Mouse (Mus musculus): ENCODE results near the gene Rcor1. TPM values are rescaled to one million over a fixed set of nuclear protein-coding genes. Genes with fewer than 3 reads are reported as not detected.

Gene Rcor1
- polyA plus RNA-seq, 1 experiment from 2014 or later: 4.5 TPM

- Histone ChIP-seq H3K27ac (ENCODE audit: low read depth, low read length) (no peak overlapping the region), H3K4me1 (ENCODE audit: control insufficient read depth, insufficient read depth, low read depth, low read length) (peaks cover 31% of the 10 kb centered on the region), H3K9ac (ENCODE audit: low read depth, low read length) (no peak overlapping the region), H3K36me3 (ENCODE audit: control insufficient read depth, insufficient read depth, low read length) (no peaks in the 10 kb centered on the region), H3K27me3 (replicated peaks; ENCODE audit: control insufficient read depth, insufficient read depth, low read length) (no peaks in the 10 kb centered on the region), H3K4me3 (ENCODE audit: low read length) (no peak overlapping the region), H3K4me2 (ENCODE audit: low read length) (no peak overlapping the region), H3K9me3 (ENCODE audit: control insufficient read depth, low read length) (no peaks in the 10 kb centered on the region)
- WGBS: 74% methylated on average over 12 of the region's 12 CpGs
- ATAC-seq: no peak
These were observed 120.7 kb downstream of the Rcor1 start for GRCm38 (mm10) chr12:111159659-111160428.

- no peak overlapping the region for H3K4me3 ChIP-seq (ENCODE audit: low read length)
- H3K27me3 ChIP-seq (replicated peaks; ENCODE audit: control insufficient read depth, insufficient read depth, low read length): no peaks in the 10 kb centered on the region
- no peaks in the 10 kb centered on the region for H3K9me3 ChIP-seq (ENCODE audit: control insufficient read depth, low read length)
- peaks cover 38% of the 10 kb centered on the region for H3K4me1 ChIP-seq (ENCODE audit: control insufficient read depth, insufficient read depth, low read depth, low read length)
- no peaks in the 10 kb centered on the region for H3K36me3 ChIP-seq (ENCODE audit: control insufficient read depth, insufficient read depth, low read length)
- H3K27ac ChIP-seq (ENCODE audit: low read depth, low read length): no peak overlapping the region
- no peak overlapping the region for H3K9ac ChIP-seq (ENCODE audit: low read depth, low read length)
- no peak overlapping the region for H3K4me2 ChIP-seq (ENCODE audit: low read length)
- 90% methylated on average over 10 of the region's 10 CpGs for WGBS
- ATAC-seq: no peak
These were observed 121.7 kb downstream of the Rcor1 start for GRCm38 (mm10) chr12:111160871-111161270.

DNA sequence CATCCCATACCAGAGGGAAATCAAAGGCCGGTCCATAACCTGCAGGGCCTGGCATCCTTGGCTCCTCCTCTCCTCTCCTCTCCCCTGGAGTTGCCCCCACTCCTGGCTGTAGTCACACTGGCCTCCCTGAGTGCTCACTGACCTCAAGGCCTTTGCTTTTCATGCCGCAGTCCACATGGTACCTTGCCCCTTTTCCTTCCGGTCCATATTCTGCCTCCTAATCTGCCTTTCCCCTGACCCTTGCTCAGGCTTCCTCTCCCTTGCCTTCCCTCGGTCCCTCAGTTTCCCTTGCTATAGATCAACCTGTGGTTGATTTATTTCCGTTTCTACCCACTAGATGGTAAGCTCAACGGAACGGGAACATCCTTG is 122.8 kb downstream of the Rcor1 start:
- Histone ChIP-seq H3K4me3 (ENCODE audit: low read length) (peak overlapping the region; percentile 32), H3K27me3 (replicated peaks; ENCODE audit: control insufficient read depth, insufficient read depth, low read length) (no peaks in the 10 kb centered on the region), H3K4me1 (ENCODE audit: control insufficient read depth, insufficient read depth, low read depth, low read length) (peaks cover 38% of the 10 kb centered on the region), H3K9ac (ENCODE audit: low read depth, low read length) (peak overlapping the region; percentile 62), H3K27ac (ENCODE audit: low read depth, low read length) (peak overlapping the region; percentile 94), H3K36me3 (ENCODE audit: control insufficient read depth, insufficient read depth, low read length) (no peaks in the 10 kb centered on the region), H3K9me3 (ENCODE audit: control insufficient read depth, low read length) (no peaks in the 10 kb centered on the region), H3K4me2 (ENCODE audit: low read length) (peak overlapping the region; percentile 60)
- 25% methylated on average over 7 of the region's 7 CpGs for WGBS
- no peak for ATAC-seq

GRCm38 (mm10) chr12:111162312-111163061 is 123.3 kb downstream of the Rcor1 start:
- H3K36me3 ChIP-seq (ENCODE audit: control insufficient read depth, insufficient read depth, low read length): no peaks in the 10 kb centered on the region
- no peaks in the 10 kb centered on the region for H3K27me3 ChIP-seq (replicated peaks; ENCODE audit: control insufficient read depth, insufficient read depth, low read length)
- no peaks in the 10 kb centered on the region for H3K9me3 ChIP-seq (ENCODE audit: control insufficient read depth, low read length)
- 4% methylated on average over 16 of the region's 16 CpGs for WGBS
- peak overlapping the region; percentile 94 for H3K27ac ChIP-seq (ENCODE audit: low read depth, low read length)
- H3K4me1 ChIP-seq (ENCODE audit: control insufficient read depth, insufficient read depth, low read depth, low read length): peaks cover 38% of the 10 kb centered on the region
- H3K9ac ChIP-seq (ENCODE audit: low read depth, low read length): peak overlapping the region; percentile 62
- H3K4me2 ChIP-seq (ENCODE audit: low read length): peak overlapping the region; percentile 60
- ATAC-seq: peak; percentile 79
- H3K4me3 ChIP-seq (ENCODE audit: low read length): peak overlapping the region; percentile 32

- no peaks in the 10 kb centered on the region for H3K9me3 ChIP-seq (ENCODE audit: control insufficient read depth, low read length)
- ATAC-seq: peak; percentile 89
- H3K27ac ChIP-seq (ENCODE audit: low read depth, low read length): peak overlapping the region; percentile 88
- H3K4me3 ChIP-seq (ENCODE audit: low read length): peak overlapping the region; percentile 39
- peaks cover 51% of the 10 kb centered on the region for H3K4me1 ChIP-seq (ENCODE audit: control insufficient read depth, insufficient read depth, low read depth, low read length)
- peak overlapping the region; percentile 74 for H3K4me2 ChIP-seq (ENCODE audit: low read length)
- no peaks in the 10 kb centered on the region for H3K27me3 ChIP-seq (replicated peaks; ENCODE audit: control insufficient read depth, insufficient read depth, low read length)
- peak overlapping the region; percentile 60 for H3K9ac ChIP-seq (ENCODE audit: low read depth, low read length)
- WGBS: 4% methylated on average over 13 of the region's 13 CpGs
- H3K36me3 ChIP-seq (ENCODE audit: control insufficient read depth, insufficient read depth, low read length): no peaks in the 10 kb centered on the region
These were observed 125.2 kb downstream of the Rcor1 start for GRCm38 (mm10) chr12:111164310-111164751.

GRCm38 (mm10) chr12:111165146-111165812 is 126.1 kb downstream of the Rcor1 start:
- Histone ChIP-seq H3K4me2 (ENCODE audit: low read length) (peak overlapping the region; percentile 77), H3K27me3 (replicated peaks; ENCODE audit: control insufficient read depth, insufficient read depth, low read length) (no peaks in the 10 kb centered on the region), H3K27ac (ENCODE audit: low read depth, low read length) (peak overlapping the region; percentile 88), H3K4me3 (ENCODE audit: low read length) (peak overlapping the region; percentile 87), H3K9ac (ENCODE audit: low read depth, low read length) (no peak overlapping the region; the same call in 1 of the 2 replicates), H3K4me1 (ENCODE audit: control insufficient read depth, insufficient read depth, low read depth, low read length) (peaks cover 57% of the 10 kb centered on the region), H3K36me3 (ENCODE audit: control insufficient read depth, insufficient read depth, low read length) (no peaks in the 10 kb centered on the region), H3K9me3 (ENCODE audit: control insufficient read depth, low read length) (no peaks in the 10 kb centered on the region)
- 58% methylated on average over 10 of the region's 10 CpGs for WGBS
- peak; percentile 2; the same call in 1 of the 2 replicates for ATAC-seq

Other genes starting within 250 kb of the Rcor1 start
- 13.9 and 16.8 TPM in 2 replicates for gene Mok, start 198.4 kb upstream of the Rcor1 start, polyA plus RNA-seq (2015; fragmentation: Nextera tagmentation; extraction: Ambion mirVana)
- 3.6 and 3.7 TPM in 2 replicates for gene Zfp839, start 189.1 kb upstream of the Rcor1 start, polyA plus RNA-seq (2015; fragmentation: Nextera tagmentation; extraction: Ambion mirVana)
- 80.9 and 98.1 TPM in 2 replicates for gene Cinp, start 150.2 kb upstream of the Rcor1 start, polyA plus RNA-seq (2015; fragmentation: Nextera tagmentation; extraction: Ambion mirVana)
- gene Tecpr2, start 150.1 kb upstream of the Rcor1 start, polyA plus RNA-seq (2015; fragmentation: Nextera tagmentation; extraction: Ambion mirVana): 5.3 and 7.0 TPM in 2 replicates
- 12.2 and 14.2 TPM in 2 replicates for gene Ankrd9, start 60.3 kb upstream of the Rcor1 start, polyA plus RNA-seq (2015; fragmentation: Nextera tagmentation; extraction: Ambion mirVana)
- 15.9 and 17.5 TPM in 2 replicates for gene Traf3, start 127.0 kb downstream of the Rcor1 start, polyA plus RNA-seq (2015; fragmentation: Nextera tagmentation; extraction: Ambion mirVana)
- gene 4930595D18Rik, start 145.1 kb downstream of the Rcor1 start, polyA plus RNA-seq (2015; fragmentation: Nextera tagmentation; extraction: Ambion mirVana): 0.19 TPM in 1 of 2 replicates, not detected in the other
- gene Amn, start 231.7 kb downstream of the Rcor1 start, polyA plus RNA-seq (2015; fragmentation: Nextera tagmentation; extraction: Ambion mirVana): 39.0 and 59.0 TPM in 2 replicates